Mouse (Mus musculus) kidney, postnatal 36 days (tissue): ENCODE results near the gene Fam173a.

ENCODE experiments used
- DNase-seq, 2 experiments: peaks; one replicate each; pipeline ENCODE4 v3.0.0; 2021 to 2022; ENCODE audit warnings: mixed read lengths in 2 of 2

Gene Fam173a

DNA sequence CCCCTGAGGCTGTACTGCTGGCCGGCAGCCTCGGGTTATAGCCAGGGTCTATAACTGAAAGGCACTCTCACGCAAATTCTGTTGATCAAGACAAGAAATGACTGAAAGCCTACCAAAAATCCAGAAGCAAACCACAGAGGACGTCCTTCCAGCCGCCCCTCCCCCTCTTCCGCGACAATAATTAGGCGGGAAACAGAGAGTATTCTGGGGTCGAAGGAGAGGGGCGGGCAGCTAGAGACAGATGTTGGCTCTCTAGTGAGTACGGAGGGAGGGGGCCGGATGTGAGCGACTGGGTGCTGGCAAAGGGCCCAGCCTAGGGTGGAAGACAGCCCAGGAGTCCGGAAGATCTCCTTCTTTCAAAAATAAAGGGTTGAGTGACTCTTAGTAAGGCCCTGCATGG, at the start of gene Fam173a:
Gene Fam173a (minus strand): TSS at position 287 of the 400 bp plus-strand sequence.
- peak; percentile 89 for DNase-seq

DNA sequence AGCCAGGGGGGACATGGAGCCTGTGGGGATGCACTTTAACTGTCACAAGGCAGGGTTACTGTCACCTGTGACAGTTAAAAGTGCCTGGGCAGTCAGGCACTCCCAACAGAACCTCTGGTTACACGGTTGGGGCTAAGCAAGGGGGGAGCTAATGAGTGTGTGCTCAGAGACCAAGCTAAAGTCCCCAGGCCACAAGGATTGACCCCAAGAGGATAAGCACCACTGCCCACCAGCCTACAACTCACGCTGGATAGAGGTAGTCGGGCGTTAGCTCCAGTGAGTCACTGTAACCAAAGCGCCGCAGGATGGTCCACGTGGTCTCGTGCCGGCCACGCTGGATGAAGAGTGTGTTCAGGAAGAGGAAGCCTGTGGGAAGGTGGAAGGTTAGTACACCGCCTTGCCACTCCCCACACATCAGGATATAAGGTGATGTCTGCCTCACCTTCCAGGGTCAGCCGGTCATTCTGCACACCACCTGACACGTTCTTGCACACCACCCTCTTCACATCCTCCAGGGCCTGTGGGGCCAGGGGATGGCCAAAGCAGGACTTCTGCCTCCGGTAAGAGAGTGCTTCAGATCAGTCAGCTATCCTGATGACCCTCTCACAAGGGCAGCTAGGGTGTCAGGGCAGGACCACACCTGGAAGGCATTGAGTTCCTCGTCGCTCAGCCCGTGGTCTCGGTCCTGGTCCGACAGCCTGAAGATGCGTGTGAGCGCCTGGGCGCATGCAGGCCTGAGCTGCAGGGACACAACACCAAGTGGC, 48.6 kb upstream of the Fam173a start, which contains the start of gene Gm20683:
Gene Gm20683 (minus strand): TSS at position 647 of the 764 bp plus-strand sequence.
- DNase-seq, result no peak

DNA sequence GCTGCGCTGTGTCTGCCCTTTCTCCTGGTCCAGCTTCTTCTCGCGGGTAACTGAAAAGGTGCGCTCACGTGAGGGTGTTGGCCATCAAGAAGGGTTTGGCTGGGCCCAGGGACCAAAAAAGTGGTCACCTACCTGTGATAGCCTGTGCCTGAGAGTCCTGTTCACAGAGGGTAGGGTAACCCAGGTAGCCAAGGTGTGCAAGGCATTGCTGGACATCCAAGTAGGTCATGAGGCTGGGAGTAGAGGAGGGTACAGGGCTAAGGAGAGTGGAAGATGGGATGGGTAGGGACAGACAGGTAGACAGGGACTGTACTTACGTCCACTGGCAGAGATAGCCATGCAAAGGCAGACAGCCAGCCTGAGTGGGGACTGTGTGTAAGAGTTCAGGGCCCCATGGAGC, 47.8 kb upstream of the Fam173a start:
- no peak for DNase-seq

DNA sequence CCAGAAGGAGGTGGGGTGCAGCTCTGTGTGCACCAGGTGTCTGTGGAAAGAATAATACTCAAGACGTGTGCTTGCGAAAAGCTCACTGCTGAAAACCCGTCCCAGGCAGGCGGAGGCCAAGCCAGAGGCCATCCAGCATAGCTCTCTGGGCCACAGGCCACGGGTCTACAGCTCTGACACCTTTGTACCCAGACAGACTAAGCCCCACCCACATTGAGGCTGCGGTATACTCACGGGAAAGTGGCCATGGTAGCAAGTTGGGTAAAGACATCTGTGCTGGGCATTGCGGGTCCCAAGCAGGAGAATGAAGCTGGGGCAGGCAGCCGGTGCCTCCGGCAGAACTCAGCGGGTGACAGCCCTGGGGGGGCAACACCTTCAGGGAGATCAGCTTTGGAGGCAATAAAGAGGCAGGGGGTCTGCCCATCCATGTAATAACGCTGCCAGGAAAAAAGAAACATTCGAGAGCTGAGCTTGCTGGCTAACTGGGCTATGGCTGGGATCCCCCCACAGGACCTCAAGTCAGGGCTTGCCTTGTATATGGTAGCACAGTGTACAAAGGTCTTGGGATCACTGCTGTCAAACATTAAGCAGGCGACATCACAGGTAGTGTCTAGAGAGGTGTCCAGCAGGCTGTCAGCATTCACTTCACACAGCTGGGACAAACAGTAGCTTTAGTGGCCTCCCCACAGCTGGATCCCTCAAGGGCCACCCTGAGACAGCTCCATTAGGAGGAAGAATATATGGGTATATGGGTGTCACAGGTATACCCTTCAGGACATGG, 46.9 kb upstream of the Fam173a start:
- DNase-seq, result peak; percentile 73 to 76

DNA sequence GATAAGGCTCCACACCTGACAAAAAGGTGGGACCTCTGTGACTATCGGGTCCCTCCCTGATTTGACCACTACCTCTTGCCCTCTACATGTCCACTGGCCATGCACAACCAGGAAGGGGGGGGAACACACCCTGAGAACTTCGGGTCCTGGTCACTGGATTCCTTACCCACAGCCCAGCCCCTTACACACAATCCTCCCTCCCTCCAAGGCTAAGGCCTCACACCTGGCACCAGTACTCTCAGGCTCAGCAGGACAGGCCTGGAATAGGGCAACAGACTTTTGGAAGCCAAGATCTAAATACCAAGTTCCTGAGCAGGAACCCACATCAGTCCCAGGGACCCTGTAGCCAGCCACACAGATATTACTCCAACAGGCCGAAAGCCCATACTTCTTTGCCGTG, 46.2 kb upstream of the Fam173a start:
- DNase-seq, result no peak

DNA sequence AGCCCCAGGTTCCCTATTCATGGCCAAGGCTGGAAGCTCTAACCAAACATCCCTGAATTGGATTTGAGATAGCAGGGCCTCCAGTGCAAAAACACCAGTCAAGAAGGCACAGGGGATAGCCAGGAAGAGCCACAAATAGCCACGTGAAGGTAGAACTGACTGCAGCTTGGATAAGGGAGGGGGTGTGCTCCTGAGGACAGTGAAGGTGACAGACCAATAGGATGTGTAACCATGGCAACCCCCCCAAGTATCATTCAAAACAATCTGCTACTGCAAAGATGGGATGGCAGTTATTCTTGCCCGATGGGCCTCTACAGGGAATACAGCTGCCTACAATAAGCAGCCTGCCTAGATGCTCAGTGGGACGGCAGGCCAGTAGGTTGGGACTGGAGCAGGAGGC, 44.8 kb upstream of the Fam173a start:
- DNase-seq, result no peak

DNA sequence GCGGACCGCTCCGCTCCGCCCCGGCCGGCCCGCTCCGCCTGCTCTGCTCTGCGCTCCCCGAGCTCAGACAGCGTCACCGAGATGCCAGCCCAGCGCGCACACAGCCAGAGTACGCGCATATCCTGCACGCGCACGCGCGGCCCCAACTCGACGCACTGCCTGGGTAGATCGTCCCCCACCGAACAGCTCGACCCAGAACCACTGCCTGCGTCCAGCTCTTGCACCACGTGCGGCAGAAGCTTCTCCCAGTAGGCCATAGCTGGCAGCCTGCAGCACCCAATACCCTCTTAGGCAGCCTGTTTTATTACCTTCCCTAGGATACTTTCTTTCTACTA, 44.3 kb upstream of the Fam173a start, which contains the start of gene Rhbdl1:
Gene Rhbdl1 (minus strand): TSS at position 220 of the 335 bp plus-strand sequence.
- peak; percentile 76 to 82 for DNase-seq

DNA sequence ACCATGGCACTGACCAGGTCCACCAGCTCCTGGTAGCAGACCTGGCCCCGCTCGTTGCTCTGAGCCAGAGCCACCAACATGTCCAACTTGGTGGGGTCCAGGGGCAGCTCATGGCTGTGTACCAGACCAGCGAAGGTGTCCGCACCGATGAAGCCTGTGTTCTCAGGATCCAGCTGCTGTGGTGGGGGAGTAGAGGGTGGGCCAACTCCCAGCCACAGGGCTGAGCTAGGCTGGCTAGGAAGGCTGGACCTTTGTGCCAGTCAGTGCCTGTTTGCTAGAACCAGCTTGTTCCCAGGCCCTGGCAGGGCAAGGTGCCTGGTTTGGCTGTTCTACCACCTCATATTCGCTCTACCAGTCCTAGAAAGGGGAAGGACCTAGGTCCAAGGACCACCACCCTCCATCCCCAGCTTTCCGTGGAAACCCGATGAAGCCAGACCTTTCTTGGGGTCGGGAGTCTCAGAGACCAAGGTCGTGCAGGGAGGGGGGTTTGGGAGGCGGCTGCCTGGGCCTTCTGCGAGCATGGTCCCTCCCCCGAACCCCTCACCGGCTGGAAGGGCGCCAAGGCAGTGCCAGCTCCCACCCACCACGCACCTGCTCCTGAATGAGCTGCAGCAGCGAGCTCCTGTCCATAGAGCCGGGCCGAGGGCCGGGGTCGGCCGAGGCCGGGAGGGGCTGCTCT, 43.8 kb upstream of the Fam173a start:
- peak; percentile 53 to 59 for DNase-seq

DNA sequence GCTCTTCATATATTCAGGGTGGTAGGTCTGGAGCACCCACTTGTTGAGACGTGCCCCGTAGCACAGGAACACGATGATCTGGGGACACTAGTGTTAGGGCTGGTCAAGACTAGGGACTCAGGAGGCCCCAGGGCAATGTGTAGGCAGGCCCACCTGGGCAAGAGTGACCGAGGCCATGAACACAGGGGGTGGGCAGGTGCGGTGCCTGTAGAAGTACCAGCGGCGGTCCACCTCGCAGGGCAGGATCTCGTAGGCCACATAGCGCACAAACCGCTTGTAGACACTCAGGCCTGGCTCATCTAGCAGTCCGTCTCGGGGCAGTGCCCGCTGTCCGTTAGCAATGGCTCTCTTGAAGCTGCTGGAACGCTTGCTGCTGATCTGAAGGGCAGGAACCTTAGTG, 43.1 kb upstream of the Fam173a start:
- peak in 1 of 2 experiments; percentile 32 for DNase-seq

DNA sequence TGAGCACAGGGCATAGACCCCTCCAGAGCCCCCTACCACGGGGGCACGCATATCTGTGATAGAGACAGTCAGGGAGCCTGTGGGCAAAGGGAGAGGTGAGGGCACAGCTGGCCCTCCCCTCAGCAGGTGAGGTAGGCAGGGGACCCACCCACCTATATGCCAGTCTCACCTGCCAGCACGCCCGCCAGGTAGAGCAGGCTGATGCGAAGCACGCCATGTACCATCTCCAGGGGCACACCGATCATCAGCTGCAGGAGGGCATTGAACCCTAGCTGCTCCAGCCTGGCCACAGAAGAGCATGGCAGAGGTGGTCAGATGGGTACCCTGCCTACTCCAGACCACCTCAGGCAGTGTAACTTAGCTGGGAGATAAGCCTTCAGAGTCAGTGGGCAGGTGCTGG, 42.6 kb upstream of the Fam173a start:
- DNase-seq, result peak in 1 of 2 experiments; percentile 26

DNA sequence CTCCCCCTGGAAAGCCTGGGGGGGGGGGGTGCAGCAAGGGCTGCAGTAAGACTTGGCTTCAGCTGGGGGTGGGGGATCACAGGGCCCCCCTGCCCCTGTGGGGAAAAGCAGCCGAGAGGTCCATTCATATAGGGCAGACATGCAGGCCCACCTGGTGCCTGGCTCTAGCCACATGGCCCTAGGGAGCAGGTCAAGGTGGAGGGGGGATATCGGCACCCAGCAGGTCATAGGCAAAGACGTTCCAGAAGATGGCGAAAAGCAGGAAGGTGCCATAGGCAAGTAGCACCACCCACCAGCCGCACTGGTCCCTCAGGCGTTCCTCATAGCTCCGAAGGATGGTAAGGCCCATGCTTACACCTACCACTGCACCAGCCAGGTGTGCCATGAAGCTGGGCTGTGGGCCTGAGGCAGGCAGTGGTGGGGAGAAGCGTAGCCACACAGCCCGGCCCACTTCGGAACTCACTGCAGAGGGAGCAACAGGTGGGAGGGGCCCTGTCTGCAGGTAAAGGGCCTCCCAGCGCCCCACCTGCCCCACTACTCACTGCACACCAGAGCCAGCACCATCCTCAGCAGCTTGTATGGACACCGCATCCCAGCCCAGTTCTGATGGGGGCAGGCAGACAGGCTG, 42.0 kb upstream of the Fam173a start:
- peak in 1 of 2 experiments; percentile 26 for DNase-seq

DNA sequence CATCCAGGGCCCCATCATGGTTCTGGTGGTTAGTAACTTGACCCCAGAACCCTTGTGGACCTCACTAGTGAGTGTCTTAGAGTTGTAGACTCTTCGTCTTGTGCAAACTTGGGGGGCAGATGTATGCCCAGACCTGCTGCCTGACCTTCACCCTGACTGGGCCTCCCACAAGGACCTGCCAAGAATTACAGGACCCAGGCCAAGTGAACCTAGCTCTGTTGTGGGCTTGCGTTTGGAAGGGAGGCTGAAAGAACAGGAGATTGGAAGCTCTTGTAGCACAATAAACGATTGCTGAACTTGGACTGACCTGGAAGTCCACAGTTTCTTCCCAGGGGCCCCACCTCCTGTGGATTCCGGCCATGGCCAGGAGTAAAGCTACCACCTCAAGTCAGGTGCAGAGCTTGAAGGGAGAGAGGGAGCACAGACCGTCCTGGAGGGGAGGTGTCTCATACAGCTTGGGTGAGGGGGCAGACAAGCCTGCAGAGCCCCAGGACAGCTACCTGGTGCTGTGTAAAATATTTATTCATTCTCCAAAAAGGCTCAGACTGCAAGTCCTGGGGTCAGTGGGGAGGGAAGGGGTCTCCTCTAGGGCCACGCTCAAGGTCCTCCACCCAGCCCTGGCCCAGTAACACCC, 41.4 kb upstream of the Fam173a start:
- DNase-seq, result peak; percentile 78 to 83

DNA sequence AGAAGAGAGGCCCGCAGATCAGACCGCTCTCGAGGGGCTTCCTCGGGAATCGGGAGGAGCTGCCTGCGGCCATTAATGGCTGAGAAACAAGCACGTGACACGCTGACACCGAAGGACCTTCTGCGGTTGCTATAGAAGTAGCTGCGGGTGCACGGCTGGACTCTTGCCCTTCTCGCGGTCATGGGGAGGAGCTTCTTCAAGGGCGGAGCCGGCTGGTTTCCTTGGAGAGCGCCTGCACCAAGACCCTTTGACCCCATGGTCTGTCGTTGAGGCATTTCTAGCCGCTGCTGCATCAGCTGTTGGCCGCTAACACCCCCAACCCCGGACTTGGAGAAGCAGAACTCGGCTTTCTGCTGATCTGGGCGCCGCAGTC, 40.6 kb upstream of the Fam173a start, which contains the start of gene Stub1:
Gene Stub1 (minus strand): TSS at position 114 of the 373 bp plus-strand sequence.
- peak; percentile 96 to 97 for DNase-seq

DNA sequence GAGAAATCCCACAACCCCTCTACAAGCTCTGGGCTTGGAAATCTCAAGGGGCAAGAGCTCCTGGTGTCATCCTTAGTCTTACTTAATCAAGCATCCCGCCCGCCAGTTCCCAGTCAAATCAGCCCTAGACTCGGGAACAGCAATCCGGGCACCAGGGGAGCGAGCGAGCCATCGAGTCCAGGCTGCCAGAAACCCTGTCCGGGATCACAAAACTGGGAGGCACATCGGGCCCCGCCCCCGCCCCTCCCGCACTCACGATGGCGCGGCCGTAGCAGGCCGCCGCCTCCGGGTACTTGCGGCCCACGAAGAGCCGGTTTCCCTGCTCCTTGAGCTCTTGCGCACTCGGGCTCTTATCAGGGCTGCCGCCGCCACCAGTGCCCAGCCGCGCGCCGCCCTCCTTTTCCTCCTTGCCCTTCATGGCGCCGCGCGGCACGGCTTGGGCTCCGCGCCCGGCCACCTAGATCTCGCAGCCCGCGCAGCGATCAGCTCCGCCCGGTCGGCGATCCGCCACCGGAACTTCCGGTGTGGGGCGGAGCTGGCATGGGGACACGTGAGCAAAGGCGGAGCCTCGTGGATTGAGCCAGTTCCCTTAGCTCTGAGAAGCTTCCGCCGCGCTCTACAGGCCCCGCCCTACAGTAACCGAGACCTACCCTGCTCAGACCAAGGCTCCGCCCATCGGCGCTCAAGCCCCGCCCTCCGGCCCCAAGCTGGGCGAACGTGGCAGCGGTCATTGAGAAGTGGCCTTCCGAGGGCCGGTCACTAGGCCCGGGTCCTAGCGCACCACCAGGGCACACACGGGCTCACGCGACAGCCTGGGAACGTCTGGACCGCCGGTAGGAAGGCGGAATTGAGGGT, 40.0 kb upstream of the Fam173a start:
- peak; percentile 100 for DNase-seq

DNA sequence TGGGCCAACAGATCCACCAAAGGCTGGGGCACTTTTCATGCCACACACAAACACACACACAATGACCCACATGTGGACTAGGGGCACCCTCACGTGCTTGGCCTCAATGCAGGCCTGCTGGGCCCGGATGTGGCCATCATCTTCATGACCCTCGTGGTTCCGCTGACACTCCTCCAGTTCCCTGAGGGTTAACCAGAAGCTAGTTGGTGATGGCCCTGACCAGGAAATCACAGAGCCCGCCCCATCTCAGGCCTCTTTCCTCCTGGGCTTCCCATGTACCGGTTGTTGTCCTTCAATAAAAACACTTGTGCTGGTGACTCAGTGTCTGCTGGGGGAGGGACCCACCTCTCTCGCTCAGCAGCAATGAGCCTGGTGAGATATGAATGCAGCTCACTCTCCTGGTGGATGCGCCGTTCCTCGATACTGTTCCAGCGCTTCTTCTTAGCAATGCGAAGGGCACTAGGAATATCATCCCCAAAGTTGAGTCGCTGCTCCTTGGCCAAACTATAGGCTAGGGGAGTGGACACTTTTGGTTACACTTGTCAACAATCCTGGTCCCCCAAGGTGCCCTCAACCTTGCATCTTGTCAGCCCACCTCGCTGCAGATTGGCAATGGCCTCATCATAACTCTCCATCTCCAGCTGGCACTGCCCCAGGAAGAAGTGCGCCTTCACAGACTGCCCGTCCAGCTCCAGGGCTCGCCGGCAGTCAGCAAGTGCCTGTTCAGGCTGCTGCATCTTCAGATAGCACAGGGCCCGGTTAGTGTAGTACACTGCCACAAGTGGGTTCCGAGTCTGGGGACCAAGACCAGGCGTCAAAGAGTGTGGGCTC, 39.0 kb upstream of the Fam173a start:
- peak in 1 of 2 experiments; percentile 63 for DNase-seq

DNA sequence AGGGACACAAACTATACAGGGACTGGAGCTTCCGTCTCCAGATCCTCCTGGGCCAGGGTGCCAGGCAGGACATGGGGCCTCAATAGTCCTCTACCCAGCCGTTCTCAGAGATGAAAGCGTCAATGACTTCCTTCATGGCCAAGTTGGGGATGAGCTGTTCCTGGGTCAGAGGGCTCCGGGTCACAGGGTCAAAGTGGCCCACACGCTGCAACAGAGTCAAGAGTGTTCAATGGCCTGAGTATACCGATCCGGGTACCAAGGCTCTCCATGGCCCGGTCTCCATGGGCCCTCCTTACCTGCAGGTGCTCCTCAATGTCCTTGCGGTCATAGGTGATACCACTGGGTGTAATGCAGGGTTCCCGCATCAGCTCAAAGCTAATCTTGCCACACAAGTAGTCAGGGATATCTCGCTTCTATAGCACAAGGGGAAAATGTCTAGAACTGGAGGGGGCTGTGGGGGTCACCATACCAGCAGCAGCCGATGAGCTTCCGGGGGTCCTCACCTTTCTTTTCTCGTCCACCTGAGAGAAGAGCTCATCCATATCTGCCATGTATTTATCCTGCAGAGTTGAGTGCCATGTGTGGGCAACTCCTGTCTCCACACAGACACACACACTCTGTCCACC, 38.2 kb upstream of the Fam173a start:
- no peak for DNase-seq

DNA sequence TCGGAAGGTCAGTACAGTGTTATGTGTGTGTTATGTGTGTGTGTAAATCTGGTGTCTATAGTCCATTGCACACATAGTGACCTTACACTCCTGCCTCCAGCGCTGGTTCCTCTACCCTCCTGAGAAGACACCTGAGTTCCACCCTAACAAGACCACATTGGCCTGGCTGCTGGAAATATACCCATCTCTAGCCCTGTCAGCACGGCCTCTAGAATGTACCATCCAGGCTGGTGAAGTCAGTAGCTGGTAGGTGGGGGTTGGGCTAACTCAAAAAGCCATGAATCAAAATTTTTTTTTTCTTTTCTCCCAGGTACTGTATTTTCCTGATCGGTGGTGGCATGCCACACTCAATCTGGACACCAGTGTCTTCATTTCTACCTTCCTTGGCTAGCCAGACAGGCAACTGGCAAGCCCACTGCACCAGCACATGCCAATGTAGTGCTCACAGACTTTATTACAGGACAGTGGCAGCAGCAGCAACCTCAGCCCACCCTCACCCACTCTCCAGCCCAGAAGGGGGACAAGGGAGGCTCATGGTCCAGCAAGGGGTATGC, 37.6 kb upstream of the Fam173a start:
- DNase-seq, result no peak

DNA sequence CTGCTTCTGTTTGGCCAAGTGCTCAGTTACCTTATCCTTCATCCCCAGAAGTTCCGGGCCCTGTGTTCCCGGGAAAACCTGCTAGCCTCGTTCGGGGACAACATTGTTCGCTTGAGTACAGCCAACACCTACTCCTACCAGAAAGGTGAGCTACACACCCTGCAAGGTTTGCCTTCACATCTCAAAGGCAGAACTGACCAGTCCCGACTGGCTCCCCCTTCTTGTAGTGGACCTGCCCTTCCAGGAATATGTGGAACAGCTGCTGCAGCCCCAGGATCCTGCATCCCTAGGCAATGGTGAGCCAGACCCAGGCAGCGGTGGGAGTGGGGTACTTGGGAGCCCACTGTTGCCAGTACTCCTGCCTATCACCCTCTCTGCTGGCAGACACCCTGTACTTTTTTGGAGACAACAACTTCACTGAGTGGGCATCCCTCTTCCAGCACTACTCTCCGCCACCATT, 36.9 kb upstream of the Fam173a start:
- no peak for DNase-seq
